Mouse (Mus musculus): ENCODE results near the gene Sdcbp2. TPM values are rescaled to one million over a fixed set of nuclear protein-coding genes. Genes with fewer than 3 reads are reported as not detected.
"Not testable (repeated sequence)": the region's sequence is repeated elsewhere in the genome, so short reads cannot be mapped to it uniquely, and the experiment has no call there.

Sdcbp2 gene
- polyA plus RNA-seq, 1 experiment: 1.8 TPM

DNA sequence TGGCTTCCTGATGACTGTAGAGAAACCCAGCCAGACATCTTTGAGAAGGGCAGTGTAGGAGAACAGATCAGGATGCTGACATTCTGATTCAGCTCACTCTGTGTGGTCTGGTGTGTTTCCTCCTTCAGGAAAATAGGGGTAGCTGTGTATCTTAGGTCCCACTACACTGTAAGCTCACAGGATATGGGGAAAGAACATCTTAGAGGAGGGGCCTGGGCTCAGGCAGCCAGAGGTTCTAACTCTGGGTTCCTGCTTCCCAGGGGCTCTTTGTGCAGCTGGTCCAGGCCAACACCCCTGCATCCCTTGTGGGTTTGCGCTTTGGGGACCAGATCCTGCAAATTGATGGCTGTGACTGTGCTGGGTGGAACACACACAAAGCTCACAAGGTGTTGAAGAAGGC, 14.4 kb downstream of the Sdcbp2 start:
- Histone ChIP-seq H3K27ac (ENCODE audit: insufficient read depth, low read length) (no peak overlapping the region), H3K4me3 (ENCODE audit: insufficient read depth, low read length) (no peak overlapping the region), H3K4me1 (ENCODE audit: control insufficient read depth, insufficient read depth, low read length) (0 out of 2 replicates have a peak, but pooled peaks cover 2% of the 10 kb centered on the region)
- TF ChIP-seq CTCF (IDR thresholded peaks at IDR 0.05; ENCODE audit: extremely low read depth, insufficient read depth, low read length) (no peak), POLR2A (IDR thresholded peaks at IDR 0.05; ENCODE audit: extremely low read depth, insufficient read depth, low read length) (no peak)

DNA sequence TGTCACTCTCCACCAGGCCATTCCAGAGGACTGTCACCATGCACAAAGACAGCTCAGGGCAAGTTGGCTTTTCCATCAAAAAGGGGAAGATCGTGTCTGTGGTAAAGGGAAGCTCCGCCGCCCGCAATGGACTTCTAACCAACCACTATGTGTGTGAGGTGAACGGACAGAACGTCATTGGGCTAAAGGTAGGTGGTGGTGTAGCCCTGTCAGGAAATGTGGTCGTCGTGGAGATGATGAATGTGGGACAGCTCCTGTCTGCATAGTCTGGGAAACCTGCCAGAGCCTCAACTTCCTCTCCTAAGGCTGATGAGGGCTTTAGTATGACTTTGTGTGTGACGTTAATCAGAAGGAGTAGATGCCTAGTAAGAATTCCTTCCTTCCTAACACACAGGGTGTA, 14.9 kb downstream of the Sdcbp2 start:
- no peak overlapping the region for H3K27ac ChIP-seq (ENCODE audit: insufficient read depth, low read length)
- 0 out of 2 replicates have a peak, but pooled peaks cover 2% of the 10 kb centered on the region for H3K4me1 ChIP-seq (ENCODE audit: control insufficient read depth, insufficient read depth, low read length)
- TF ChIP-seq POLR2A (IDR thresholded peaks at IDR 0.05; ENCODE audit: extremely low read depth, insufficient read depth, low read length) (no peak), CTCF (IDR thresholded peaks at IDR 0.05; ENCODE audit: extremely low read depth, insufficient read depth, low read length) (no peak)
- no peak overlapping the region for H3K4me3 ChIP-seq (ENCODE audit: insufficient read depth, low read length)

DNA sequence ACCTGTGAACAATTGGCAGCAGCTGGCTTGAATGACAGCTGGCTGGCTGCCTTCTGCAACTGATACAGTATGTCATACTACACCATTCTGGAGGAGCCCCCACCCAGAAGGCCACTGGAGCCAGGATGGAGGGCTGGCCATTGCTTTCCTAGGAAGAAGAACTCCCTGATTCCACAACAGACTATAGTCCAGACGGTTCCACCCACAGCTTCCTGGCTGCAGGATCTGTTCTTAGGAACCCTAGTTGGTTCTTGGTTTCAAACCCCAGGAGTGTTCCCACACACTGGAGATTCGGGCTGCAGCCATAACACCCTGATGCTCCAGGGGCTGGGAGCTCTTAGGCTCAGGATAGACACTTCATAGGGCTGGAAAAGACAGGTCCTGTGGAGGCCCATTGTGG, 25.6 kb downstream of the Sdcbp2 start:
- Histone ChIP-seq H3K27ac (ENCODE audit: insufficient read depth, low read length) (0 out of 2 replicates have a peak overlapping the region, but pooled peaks have one; percentile 18), H3K4me1 (ENCODE audit: control insufficient read depth, insufficient read depth, low read length) (peaks cover 21% of the 10 kb centered on the region), H3K4me3 (ENCODE audit: insufficient read depth, low read length) (no peak overlapping the region)
- TF ChIP-seq POLR2A (IDR thresholded peaks at IDR 0.05; ENCODE audit: extremely low read depth, insufficient read depth, low read length): no peak
- no peak for TF ChIP-seq CTCF (IDR thresholded peaks at IDR 0.05; ENCODE audit: extremely low read depth, insufficient read depth, low read length)

DNA sequence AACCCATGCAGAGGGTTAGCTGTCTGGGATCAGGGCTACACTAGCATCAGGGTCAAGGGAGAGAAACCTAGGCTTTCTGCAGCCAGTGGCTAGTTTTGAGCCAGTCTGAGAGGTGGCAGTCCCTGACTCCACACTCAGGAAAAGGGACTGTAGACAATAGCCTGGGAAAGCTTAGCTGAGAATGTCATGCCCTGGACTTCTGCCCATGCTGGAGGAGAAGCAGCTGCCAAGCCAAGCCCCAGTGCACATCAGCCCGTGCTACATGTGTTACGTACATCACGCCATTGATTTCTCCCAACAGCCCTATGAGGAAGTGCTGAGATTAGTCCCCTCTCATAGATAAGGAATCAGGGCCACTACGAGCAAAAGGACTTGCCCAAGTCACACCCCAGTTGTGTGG, 29.7 kb downstream of the Sdcbp2 start:
- no peak for TF ChIP-seq POLR2A (IDR thresholded peaks at IDR 0.05; ENCODE audit: extremely low read depth, insufficient read depth, low read length)
- TF ChIP-seq CTCF (IDR thresholded peaks at IDR 0.05; ENCODE audit: extremely low read depth, insufficient read depth, low read length): no peak
- H3K4me1 ChIP-seq (ENCODE audit: control insufficient read depth, insufficient read depth, low read length): peaks cover 40% of the 10 kb centered on the region
- H3K27ac ChIP-seq (ENCODE audit: insufficient read depth, low read length): peak overlapping the region; percentile 39
- H3K4me3 ChIP-seq (ENCODE audit: insufficient read depth, low read length): no peak overlapping the region

DNA sequence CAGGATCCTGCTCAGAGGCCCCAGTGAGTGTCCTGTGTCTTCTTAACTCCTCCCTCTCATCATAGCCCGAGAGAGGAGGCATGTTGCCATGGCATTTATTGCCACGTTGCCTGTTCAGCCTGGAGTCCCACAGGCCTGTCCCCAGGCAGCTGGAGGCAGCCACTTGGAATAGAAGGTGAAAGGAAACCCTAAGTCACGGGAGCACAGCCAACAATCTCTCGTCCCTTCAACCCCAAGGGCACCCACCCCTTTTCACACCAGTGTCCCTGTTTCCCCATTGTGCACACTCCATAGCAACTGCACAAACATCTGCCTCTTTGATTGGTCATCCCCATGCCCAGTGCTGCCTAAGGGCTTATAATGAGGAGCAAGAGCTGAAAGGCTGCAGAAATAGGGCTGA, 31.2 kb downstream of the Sdcbp2 start:
- H3K4me1 ChIP-seq (ENCODE audit: control insufficient read depth, insufficient read depth, low read length): peaks cover 36% of the 10 kb centered on the region
- H3K27ac ChIP-seq (ENCODE audit: insufficient read depth, low read length): peak overlapping the region; percentile 84; the same call in 1 of the 2 replicates
- TF ChIP-seq CTCF (IDR thresholded peaks at IDR 0.05; ENCODE audit: extremely low read depth, insufficient read depth, low read length): no peak
- TF ChIP-seq POLR2A (IDR thresholded peaks at IDR 0.05; ENCODE audit: extremely low read depth, insufficient read depth, low read length): 0 out of 2 replicates have a peak, but pooled peaks have one; percentile 8
- no peak overlapping the region for H3K4me3 ChIP-seq (ENCODE audit: insufficient read depth, low read length)

DNA sequence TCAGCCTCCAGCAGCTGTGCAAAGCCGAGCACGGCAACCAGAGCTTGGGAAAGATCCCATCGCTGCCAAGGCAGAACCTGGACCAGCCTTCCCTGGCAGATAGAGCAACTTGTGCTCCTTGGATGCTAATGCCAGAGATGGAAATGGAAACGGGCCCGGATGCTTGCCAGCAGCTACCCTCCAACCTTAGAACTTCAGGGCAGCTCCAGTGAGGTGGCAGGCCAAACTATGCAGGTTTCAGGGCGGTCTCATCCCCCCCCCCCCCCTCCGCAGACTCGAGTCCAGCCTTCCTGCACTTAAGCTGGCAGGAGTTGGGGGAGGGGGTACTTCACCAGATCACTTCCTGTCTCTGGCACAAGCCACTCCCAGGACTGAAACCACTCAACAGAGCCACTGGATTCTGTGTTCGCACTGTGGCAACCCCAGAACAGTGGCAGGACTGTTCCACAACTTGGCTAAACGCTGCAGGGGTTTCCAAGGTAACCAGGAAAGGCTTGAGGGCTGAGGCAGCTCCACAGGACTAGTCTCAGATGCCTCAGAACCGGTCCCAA, 33.1 kb downstream of the Sdcbp2 start:
- Histone ChIP-seq H3K4me1 (ENCODE audit: control insufficient read depth, insufficient read depth, low read length) (peaks cover 45% of the 10 kb centered on the region), H3K27ac (ENCODE audit: insufficient read depth, low read length) (peak overlapping the region; percentile 43), H3K4me3 (ENCODE audit: insufficient read depth, low read length) (no peak overlapping the region)
- TF ChIP-seq CTCF (IDR thresholded peaks at IDR 0.05; ENCODE audit: extremely low read depth, insufficient read depth, low read length) (no peak), POLR2A (IDR thresholded peaks at IDR 0.05; ENCODE audit: extremely low read depth, insufficient read depth, low read length) (no peak)

DNA sequence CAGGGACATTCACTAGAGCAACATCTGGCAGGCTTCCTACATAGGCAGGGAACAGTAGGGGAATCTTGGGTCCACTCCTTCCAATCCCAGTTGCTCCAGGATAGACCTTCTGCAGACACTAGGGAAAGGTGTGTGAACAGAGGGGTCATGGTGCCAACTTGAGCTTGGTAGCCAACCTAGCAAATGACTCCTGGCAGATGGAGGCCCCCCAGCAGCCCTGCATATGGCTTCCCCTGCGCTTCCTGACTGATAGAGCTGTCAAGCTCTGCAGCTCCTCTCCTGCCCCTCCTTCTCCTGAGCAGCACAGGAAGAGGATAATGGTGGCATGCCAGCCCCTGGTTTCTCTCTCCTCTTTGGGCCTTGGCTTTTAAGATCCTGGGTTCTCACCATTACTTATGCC, 36.0 kb downstream of the Sdcbp2 start:
- TF ChIP-seq CTCF (IDR thresholded peaks at IDR 0.05; ENCODE audit: extremely low read depth, insufficient read depth, low read length) (no peak), POLR2A (IDR thresholded peaks at IDR 0.05; ENCODE audit: extremely low read depth, insufficient read depth, low read length) (no peak)
- peaks cover 30% of the 10 kb centered on the region for H3K4me1 ChIP-seq (ENCODE audit: control insufficient read depth, insufficient read depth, low read length)
- H3K4me3 ChIP-seq (ENCODE audit: insufficient read depth, low read length): no peak overlapping the region
- H3K27ac ChIP-seq (ENCODE audit: insufficient read depth, low read length): peak overlapping the region; percentile 71; the same call in 1 of the 2 replicates

DNA sequence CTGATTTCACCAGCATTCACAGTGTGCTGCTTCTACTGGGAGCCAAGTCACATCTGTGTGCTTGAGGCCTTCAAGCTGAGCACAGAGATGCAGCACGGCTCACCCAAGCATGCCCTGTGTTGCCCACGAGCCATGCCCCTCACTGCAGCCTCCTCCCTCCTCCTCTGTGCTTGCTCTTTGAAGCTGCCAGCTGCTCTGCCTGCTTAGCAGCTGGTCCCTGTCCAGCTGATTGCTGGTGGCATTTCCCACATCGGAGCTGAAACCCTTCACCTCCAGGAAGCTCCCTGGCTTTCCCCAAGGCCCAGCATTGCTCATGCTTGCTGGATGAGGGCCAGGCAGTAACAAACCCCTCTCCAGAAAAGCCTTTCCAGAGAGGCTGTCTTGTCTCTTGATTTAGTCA, 37.6 kb downstream of the Sdcbp2 start:
- Histone ChIP-seq H3K4me3 (ENCODE audit: insufficient read depth, low read length) (no peak overlapping the region), H3K4me1 (ENCODE audit: control insufficient read depth, insufficient read depth, low read length) (peaks cover 22% of the 10 kb centered on the region), H3K27ac (ENCODE audit: insufficient read depth, low read length) (0 out of 2 replicates have a peak overlapping the region, but pooled peaks have one; percentile 18)
- TF ChIP-seq POLR2A (IDR thresholded peaks at IDR 0.05; ENCODE audit: extremely low read depth, insufficient read depth, low read length) (no peak), CTCF (IDR thresholded peaks at IDR 0.05; ENCODE audit: extremely low read depth, insufficient read depth, low read length) (no peak)

DNA sequence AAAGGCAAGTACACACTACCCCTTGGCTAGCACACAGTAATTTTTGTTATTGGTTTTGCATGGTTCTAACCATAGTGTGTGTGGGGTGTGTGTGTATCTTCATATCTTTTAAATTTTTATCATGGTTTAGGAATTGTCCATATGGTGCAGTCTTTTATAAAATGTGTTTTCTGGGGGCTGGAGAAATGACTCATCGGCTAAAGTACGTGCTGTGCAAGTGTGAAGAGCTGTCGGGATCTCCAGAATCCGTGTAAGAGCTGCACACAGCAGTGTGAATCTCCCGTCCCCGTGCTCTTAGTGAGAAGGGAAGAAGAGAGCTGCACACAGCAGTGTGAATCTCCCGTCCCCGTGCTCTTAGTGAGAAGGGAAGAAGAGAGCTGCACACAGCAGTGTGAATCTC, 43.4 kb downstream of the Sdcbp2 start:
- H3K4me1 ChIP-seq (ENCODE audit: control insufficient read depth, insufficient read depth, low read length): peaks cover 27% of the 10 kb centered on the region
- H3K27ac ChIP-seq (ENCODE audit: insufficient read depth, low read length); H3K4me3 ChIP-seq (ENCODE audit: insufficient read depth, low read length): not testable (repeated sequence)

DNA sequence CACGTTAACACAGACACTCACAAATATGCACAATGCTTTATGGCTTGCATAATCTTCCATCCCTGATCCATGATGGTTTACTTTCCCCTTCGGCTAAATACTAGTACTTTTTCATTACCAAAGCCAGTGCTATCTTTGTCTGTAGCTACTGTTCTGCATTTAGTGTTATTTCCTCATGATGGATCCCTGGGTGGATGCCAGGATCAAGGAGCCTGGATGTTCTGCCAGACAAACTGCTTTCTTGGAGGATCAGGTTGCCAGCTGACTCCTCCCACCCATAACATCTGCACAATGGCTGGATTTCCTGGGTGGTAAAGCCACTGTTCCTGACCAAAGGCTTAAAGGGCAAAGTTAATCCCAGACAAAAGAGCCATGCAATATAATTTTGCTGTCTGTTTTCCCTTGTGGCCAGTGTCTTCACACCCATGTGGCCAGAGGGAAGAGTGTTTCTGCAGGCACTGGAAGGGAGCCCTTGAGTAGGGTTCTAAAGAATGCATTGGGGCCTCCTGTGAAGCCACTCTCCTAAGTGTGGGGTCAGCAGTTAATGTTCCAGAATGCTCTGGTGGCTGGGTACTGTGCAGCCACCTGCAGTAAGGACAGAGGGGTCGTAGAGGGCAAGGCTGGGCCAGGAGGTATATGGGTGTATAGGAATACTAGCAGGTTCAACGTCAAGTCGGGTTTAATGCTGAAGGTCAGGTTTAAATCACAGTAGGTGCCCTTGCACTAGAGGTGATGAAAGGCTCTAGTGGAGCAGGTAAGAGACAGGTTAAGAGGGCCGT, 44.3 kb downstream of the Sdcbp2 start:
- Histone ChIP-seq H3K4me3 (ENCODE audit: insufficient read depth, low read length) (no peak overlapping the region), H3K27ac (ENCODE audit: insufficient read depth, low read length) (peak overlapping the region; percentile 96), H3K4me1 (ENCODE audit: control insufficient read depth, insufficient read depth, low read length) (peaks cover 27% of the 10 kb centered on the region)
- TF ChIP-seq CTCF (IDR thresholded peaks at IDR 0.05; ENCODE audit: extremely low read depth, insufficient read depth, low read length): no peak
- TF ChIP-seq POLR2A (IDR thresholded peaks at IDR 0.05; ENCODE audit: extremely low read depth, insufficient read depth, low read length): no peak

Measured in cortical plate, adult 2 months (tissue).